Comparison of ENCODE assay signal across 8 mouse cellular contexts in genomic region chr19:46689460-46690372, GRCm38 (mm10). TPM values are rescaled to one million over a fixed set of nuclear protein-coding genes. Genes with fewer than 3 reads are reported as not detected.
A peak's percentile ranks its signal among the peaks of the same experiment; 100 is the strongest.
DNase-seq lines count a peak whose midpoint lies in the region; ATAC-seq and TF ChIP-seq lines count a peak whose summit lies in the region.

TSS of gene Borcs7 (plus strand) at chr19:46689906.

- peak; percentile 80 for DNase-seq in gastrocnemius, postnatal 10 days
- DNase-seq in induced T-regulatory cell, adult 2 months (ENCODE audit: low read depth) = peak; percentile 87
- peak; percentile 73 to 90 for DNase-seq in left cerebral cortex, adult 9 months (ENCODE audit: low spot score in 2 of 2)
- peak; percentile 83 for DNase-seq in right cerebral cortex, postnatal 14 days
- peak; percentile 86 to 87 for DNase-seq in urinary bladder, postnatal 36 days (ENCODE audit: low spot score in 2 of 2)

- peak within 1 kb of the TSS; percentile 61 for H3K4me3 ChIP-seq in cortical plate, adult 2 months (ENCODE audit: insufficient read depth, low read length)

- no peak for TF ChIP-seq CTCF in cortical plate, adult 2 months (IDR thresholded peaks at IDR 0.05; ENCODE audit: extremely low read depth, insufficient read depth, low read length)

- peak; percentile 67 for TF ChIP-seq POLR2A in cortical plate, adult 2 months (IDR thresholded peaks at IDR 0.05; ENCODE audit: extremely low read depth, insufficient read depth, low read length)

- ATAC-seq in activated CD4-positive, CD25-positive, alpha-beta regulatory T cell, adult 4 months = peak; percentile 98
- peak; percentile 96 for ATAC-seq in megakaryocyte progenitor cell, adult 5-6 weeks (replicated peaks; ENCODE audit: poor library complexity)

- H3K27ac ChIP-seq in cortical plate, adult 2 months (ENCODE audit: insufficient read depth, low read length) = peak within 1 kb of the TSS; percentile 88

- H3K4me1 ChIP-seq in cortical plate, adult 2 months (ENCODE audit: control insufficient read depth, insufficient read depth, low read length) = peaks cover 2% of the 10 kb centered on the region; the same call in 1 of the 2 replicates

RNA-seq across cellular contexts. Expression of gene Borcs7, which starts in this region (rescaled TPM):
- polyA plus RNA-seq in activated CD4-positive, CD25-positive, alpha-beta regulatory T cell, adult 4 months (2017; shearing (Covaris generic)) = 1 to 10 TPM; 6.6 to 7.0 TPM
- polyA plus RNA-seq in cortical plate, adult 2 months (2012; rRNA removed) = 19.2 and 21.2 TPM in 2 replicates
- total RNA-seq in gastrocnemius, postnatal 10 days (2021) = 10 to 100 TPM; 14.6 to 16.9 TPM
- total RNA-seq in megakaryocyte progenitor cell, adult 5-6 weeks (2015) = 14.1 TPM in 2 replicates
- total RNA-seq in megakaryocyte progenitor cell, adult 5-6 weeks (2017) = 4.6 and 6.5 TPM in 2 replicates

Comparison
In these comparisons a context has a peak if more than half of its experiments do, and no peak if none do; other contexts are left out.
1. Peak in every context shown above with its lines: DNase-seq, ATAC-seq, H3K4me3 ChIP-seq and H3K27ac ChIP-seq.